Mouse (Mus musculus) CH12.LX (cell line): ENCODE results near the gene Prm2. TPM values are rescaled to one million over a fixed set of nuclear protein-coding genes. Genes with fewer than 3 reads are reported as not detected.

ENCODE experiments used
- DNase-seq: peaks from one replicate; pipeline ENCODE4 v3.0.0-alpha.2; 2013; ENCODE audit errors: extremely low read depth
- H3K27ac ChIP-seq: 2 replicates; pipeline ENCODE4 v1.5.1; 2012; ENCODE audit warnings: low read depth, mild to moderate bottlenecking, control low read depth, moderate library complexity; ENCODE audit not compliant: insufficient read depth
- H3K27me3 ChIP-seq: replicated peaks from 2 replicates; pipeline ENCODE3; 2012; ENCODE audit warnings: inconsistent platforms
- H3K36me3 ChIP-seq, 2 experiments: replicated peaks in 1 of 2; 2 replicates each; pipeline versions ENCODE3 to v1.6.1; 2012; ENCODE audit warnings: inconsistent platforms in 1 of 2, low read length in 1 of 2, mild to moderate bottlenecking in 1 of 2, mixed read lengths in 1 of 2, moderate library complexity in 1 of 2; ENCODE audit not compliant: control insufficient read depth in 1 of 2, insufficient read depth in 1 of 2
- H3K4me1 ChIP-seq, 2 experiments: 2 replicates each; pipeline ENCODE4 v1.6.1; 2012; ENCODE audit warnings: inconsistent platforms in 1 of 2, moderate library complexity in 1 of 2; ENCODE audit not compliant: insufficient read depth in 2 of 2, control insufficient read depth in 1 of 2
- H3K4me2 ChIP-seq: 2 replicates; pipeline ENCODE4 v1.6.1; 2012; ENCODE audit warnings: low read depth, mild to moderate bottlenecking, control low read depth; ENCODE audit not compliant: poor library complexity, insufficient read depth, severe bottlenecking
- H3K4me3 ChIP-seq, 3 experiments: fragments of 150-350 bp in 1 of 3; sonication (generic) in 1 of 3; replicated peaks in 1 of 3; 2 replicates each; pipeline versions ENCODE3 to v1.5.1; 2011 to 2012; ENCODE audit warnings: low read depth in 2 of 3, low read length in 2 of 3, mild to moderate bottlenecking in 2 of 3, moderate library complexity in 2 of 3, control low read depth in 1 of 3, improper control_type of control experiment in 1 of 3, inconsistent platforms in 1 of 3, mixed read lengths in 1 of 3; ENCODE audit not compliant: poor library complexity in 1 of 3
- H3K79me2 ChIP-seq: replicated peaks from 2 replicates; pipeline ENCODE4 v1.6.1; 2012; ENCODE audit warnings: mild to moderate bottlenecking, moderate library complexity; ENCODE audit not compliant: control insufficient read depth, poor library complexity, insufficient read depth, severe bottlenecking; ENCODE audit errors: extremely low read depth
- H3K9ac ChIP-seq: 2 replicates; pipeline ENCODE4 v1.6.1; 2012; ENCODE audit warnings: low read depth, mild to moderate bottlenecking, control low read depth, moderate library complexity; ENCODE audit not compliant: insufficient read depth
- H3K9me3 ChIP-seq: replicated peaks from 2 replicates; pipeline ENCODE3; 2012; ENCODE audit warnings: low read length, inconsistent platforms, mixed read lengths
- BHLHE40 ChIP-seq: IDR thresholded peaks from 2 replicates; pipeline ENCODE4 v1.6.1; 2011; ENCODE audit warnings: mild to moderate bottlenecking, low read depth, low read length, improper control_type of control experiment
- CHD1 ChIP-seq: IDR thresholded peaks from 2 replicates; pipeline ENCODE4 v1.6.1; 2012; ENCODE audit warnings: low read depth, low read length, improper control_type of control experiment, inconsistent platforms
- CTCF ChIP-seq, 2 experiments: IDR thresholded peaks in 1 of 2; conservative IDR thresholded peaks in 1 of 2; 2 replicates each; pipeline ENCODE4 v1.5.1; 2011 to 2012; ENCODE audit warnings: low read depth in 2 of 2, low read length in 2 of 2, improper control_type of control experiment in 1 of 2, inconsistent platforms in 1 of 2, mild to moderate bottlenecking in 1 of 2, moderate library complexity in 1 of 2
- E2F4 ChIP-seq: IDR thresholded peaks from 2 replicates; pipeline ENCODE4 v1.6.1; 2011; ENCODE audit warnings: low read depth, low read length, improper control_type of control experiment; ENCODE audit not compliant: insufficient replicate concordance
- ELF1 ChIP-seq: IDR thresholded peaks from 2 replicates; pipeline ENCODE4 v1.6.1; 2014; ENCODE audit warnings: low read depth, mild to moderate bottlenecking, inconsistent platforms, low read length, improper control_type of control experiment
- EP300 ChIP-seq: IDR thresholded peaks from 2 replicates; pipeline ENCODE4 v1.6.1; 2011; ENCODE audit warnings: low read length, improper control_type of control experiment
- ETS1 ChIP-seq: conservative IDR thresholded peaks from 2 replicates; pipeline ENCODE4 v1.6.1; 2012; ENCODE audit warnings: low read depth, mild to moderate bottlenecking, inconsistent platforms, low read length, improper control_type of control experiment, moderate library complexity
- GABPA ChIP-seq: IDR thresholded peaks from 2 replicates; pipeline ENCODE4 v1.6.1; 2012; ENCODE audit warnings: low read depth, low read length, improper control_type of control experiment, inconsistent platforms; ENCODE audit not compliant: insufficient replicate concordance
- IRF4 ChIP-seq: IDR thresholded peaks from 2 replicates; pipeline ENCODE4 v1.6.1; 2014; ENCODE audit warnings: low read depth, mild to moderate bottlenecking, inconsistent platforms, low read length, improper control_type of control experiment
- JUN ChIP-seq: IDR thresholded peaks from 2 replicates; pipeline ENCODE4 v1.6.1; 2011; ENCODE audit warnings: low read depth, mild to moderate bottlenecking, low read length, improper control_type of control experiment, moderate library complexity; ENCODE audit not compliant: insufficient read depth
- JUND ChIP-seq: conservative IDR thresholded peaks from 2 replicates; pipeline ENCODE4 v1.6.1; 2011; ENCODE audit warnings: low read depth, low read length, improper control_type of control experiment
- KAT2A ChIP-seq: IDR thresholded peaks from 2 replicates; pipeline ENCODE4 v1.6.1; 2012; ENCODE audit warnings: low read length, improper control_type of control experiment, inconsistent platforms; ENCODE audit not compliant: insufficient replicate concordance
- MAX ChIP-seq: IDR thresholded peaks from 2 replicates; pipeline ENCODE4 v1.6.1; 2011; ENCODE audit warnings: low read length, improper control_type of control experiment
- MXI1 ChIP-seq: IDR thresholded peaks from 2 replicates; pipeline ENCODE4 v1.6.1; 2011; ENCODE audit warnings: mild to moderate bottlenecking, low read depth, low read length, improper control_type of control experiment
- MYC ChIP-seq: IDR thresholded peaks from 2 replicates; pipeline ENCODE4 v1.6.1; 2011; ENCODE audit warnings: low read depth, mild to moderate bottlenecking, improper control_type of control experiment, low read length
- NELFE ChIP-seq: IDR thresholded peaks from 2 replicates; pipeline ENCODE4 v1.6.1; 2011; ENCODE audit warnings: low read depth, low read length, improper control_type of control experiment
- NRF1 ChIP-seq: IDR thresholded peaks from 2 replicates; pipeline ENCODE4 v1.6.1; 2014; ENCODE audit warnings: low read depth, mild to moderate bottlenecking, inconsistent platforms, low read length, improper control_type of control experiment, moderate library complexity
- PAX5 ChIP-seq: IDR thresholded peaks from 2 replicates; pipeline ENCODE4 v1.6.1; 2012; ENCODE audit warnings: low read length, inconsistent platforms, mixed read lengths
- POLR2A ChIP-seq: IDR thresholded peaks from 2 replicates; pipeline ENCODE4 v1.6.1; 2011; ENCODE audit warnings: low read depth, mild to moderate bottlenecking, improper control_type of control experiment, low read length
- POLR2AphosphoS2 ChIP-seq: IDR thresholded peaks from 2 replicates; pipeline ENCODE4 v1.6.1; 2011; ENCODE audit warnings: low read depth, low read length, improper control_type of control experiment
- RAD21 ChIP-seq: IDR thresholded peaks from 2 replicates; pipeline ENCODE4 v1.6.1; 2011; ENCODE audit warnings: low read depth, mild to moderate bottlenecking, low read length, improper control_type of control experiment, moderate library complexity
- RCOR1 ChIP-seq: conservative IDR thresholded peaks from 2 replicates; pipeline ENCODE4 v1.6.1; 2012; ENCODE audit warnings: low read depth, mild to moderate bottlenecking, inconsistent platforms, low read length, improper control_type of control experiment
- SIN3A ChIP-seq: IDR thresholded peaks from 2 replicates; pipeline ENCODE4 v1.6.1; 2012; ENCODE audit warnings: low read length, improper control_type of control experiment, inconsistent platforms
- SMC3 ChIP-seq: IDR thresholded peaks from 2 replicates; pipeline ENCODE4 v1.6.1; 2011; ENCODE audit warnings: low read depth, low read length, improper control_type of control experiment
- TBP ChIP-seq: conservative IDR thresholded peaks from 2 replicates; pipeline ENCODE4 v1.6.1; 2011; ENCODE audit warnings: low read depth, low read length, improper control_type of control experiment
- UBTF ChIP-seq: IDR thresholded peaks from 2 replicates; pipeline ENCODE4 v1.6.1; 2012; ENCODE audit warnings: low read depth, mild to moderate bottlenecking, inconsistent platforms, low read length, improper control_type of control experiment, moderate library complexity
- USF1 ChIP-seq: IDR thresholded peaks from 2 replicates; pipeline ENCODE4 v1.6.1; 2014; ENCODE audit warnings: low read depth, mild to moderate bottlenecking, inconsistent platforms, low read length, improper control_type of control experiment
- USF2 ChIP-seq: conservative IDR thresholded peaks from 2 replicates; pipeline ENCODE4 v1.6.1; 2011; ENCODE audit warnings: low read depth, low read length, improper control_type of control experiment
- ZC3H11A ChIP-seq: IDR thresholded peaks from 2 replicates; pipeline ENCODE4 v1.6.1; 2012; ENCODE audit warnings: low read depth, mild to moderate bottlenecking, inconsistent platforms, low read length, improper control_type of control experiment
- ZKSCAN1 ChIP-seq: IDR thresholded peaks from 2 replicates; pipeline ENCODE4 v1.6.1; 2012; ENCODE audit warnings: low read depth, inconsistent platforms, low read length, improper control_type of control experiment, borderline replicate concordance
- ZMIZ1 ChIP-seq: IDR thresholded peaks from 2 replicates; pipeline ENCODE4 v1.6.1; 2012; ENCODE audit warnings: low read depth, mild to moderate bottlenecking, inconsistent platforms, low read length, improper control_type of control experiment
- dilution Hi-C: fragments of 300-500 bp; cut with MboI; formaldehyde crosslinking; loops from 2 replicates; pipeline ENCODE4 v1.14.3; 2020; ENCODE audit warnings: low sequenced_read_pairs; ENCODE audit not compliant: extremely low pct_unique_long_range_greater_than_20kb, extremely low pct_ligation_motif_present
- in situ Hi-C: fragments of 300-500 bp; cut with MboI; formaldehyde crosslinking; loops from 3 replicates; pipeline ENCODE4 v1.14.3; 2019; ENCODE audit warnings: low sequenced_read_pairs, low pct_ligation_motif_present, low pct_unique_long_range_greater_than_20kb, mixed read lengths
- polyA plus RNA-seq: library from polyadenylated mRNA; unstranded; fragments of >175 nt; gene quantifications from 2 replicates; pipeline ENCODE4 v1.2.1, GENCODE M21; 2012; ENCODE audit warnings: low read depth; ENCODE audit not compliant: insufficient read length
- total RNA-seq, 2 experiments: library from RNA; depleted of rRNA; stranded (reverse); fragments of 300-350 nt in 1 of 2; fragments of >200 nt in 1 of 2; gene quantifications; 2 replicates each; pipeline ENCODE4 v1.2.3; 2012 to 2014

Gene Prm2
- total and polyA plus RNA-seq, 3 experiments: not detected

DNA sequence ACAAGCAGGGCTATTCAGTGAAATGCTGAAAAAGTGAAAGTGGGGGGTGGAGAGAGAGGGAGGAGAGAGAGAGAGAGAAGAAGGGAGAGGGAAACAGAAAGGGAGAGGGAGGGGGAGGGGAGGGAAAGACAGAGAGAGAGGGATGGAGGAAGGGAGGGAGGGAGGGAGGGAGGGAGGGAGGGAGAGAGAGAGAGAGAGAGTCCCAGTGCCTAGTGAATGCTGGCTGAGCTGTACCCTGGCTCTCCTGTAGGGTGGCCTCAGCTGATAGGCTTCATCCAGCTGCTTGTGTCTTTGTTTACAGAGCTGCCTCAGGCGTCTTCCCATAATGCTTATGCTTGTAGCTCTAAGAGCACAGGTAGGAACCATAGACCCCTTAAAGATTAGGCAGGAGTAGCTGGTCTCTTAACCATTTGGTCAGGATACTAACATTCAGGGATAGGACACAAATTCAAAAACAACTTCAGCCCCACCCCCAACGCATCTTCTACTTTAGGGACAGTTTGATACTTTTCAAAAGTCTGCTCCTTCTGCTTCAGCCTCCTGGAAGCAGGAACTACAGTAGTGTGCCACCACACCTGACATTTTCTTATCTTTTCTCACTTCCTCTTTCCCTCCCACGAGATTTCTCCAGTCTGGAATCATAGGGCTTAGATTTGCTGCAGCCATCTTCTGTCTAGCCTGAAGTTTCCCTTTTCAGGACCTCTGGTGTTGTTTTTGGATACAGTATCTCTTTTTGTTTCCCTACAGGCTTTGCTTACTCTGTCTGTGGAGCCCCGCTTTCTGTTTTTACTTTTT is 25.2 kb downstream of the Prm2 start (continued):
- TF ChIP-seq NELFE (no peak), NRF1 (no peak), USF1 (no peak), PAX5 (no peak), JUND (no peak), ZC3H11A (no peak), IRF4 (peak; percentile 69), MXI1 (no peak), EP300 (peak; percentile 81), ETS1 (peak; percentile 63), POLR2AphosphoS2 (no peak), ZKSCAN1 (no peak), SMC3 (no peak), ELF1 (no peak), ZMIZ1 (no peak), CHD1 (no peak), SIN3A (no peak), MYC (0 out of 2 replicates have a peak, but pooled peaks have one; percentile 52), KAT2A (no peak), BHLHE40 (peak; percentile 83), CTCF (conservative IDR thresholded peaks at IDR 0.05 in 1 of 2, IDR thresholded peaks at IDR 0.05 in 1 of 2; ENCODE audit: low read depth in 2 of 2, low read length in 2 of 2) (no peak), MAX (no peak), JUN (no peak), POLR2A (no peak)

DNA sequence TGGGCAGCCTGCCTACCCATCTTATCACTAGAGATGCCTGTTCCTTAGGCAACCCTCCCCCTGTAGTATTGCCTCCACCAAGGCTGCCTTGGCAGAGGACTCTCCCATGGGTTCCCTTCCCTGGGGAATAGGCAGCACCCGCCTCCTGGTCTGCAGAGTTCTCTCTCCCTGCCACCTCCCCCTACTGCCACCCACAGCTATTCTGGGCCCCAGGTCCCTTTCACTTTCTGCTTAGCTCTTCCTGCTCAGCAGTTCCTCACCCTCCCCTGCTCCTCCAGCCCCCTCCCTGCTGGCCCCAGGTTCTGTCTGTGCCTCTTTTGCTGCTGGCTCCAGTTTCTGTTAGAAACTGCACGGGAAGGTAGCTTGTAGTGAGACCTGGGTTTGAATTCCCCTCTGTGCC is 26.3 kb downstream of the Prm2 start:
- peaks cover 3% of the 10 kb centered on the region for H3K27me3 ChIP-seq
- in situ Hi-C loops: no loop called here
- DNase-seq: peak; percentile 74
- no peak overlapping the region for H3K9ac ChIP-seq
- H3K27ac ChIP-seq: no peak overlapping the region
- no peaks in the 10 kb centered on the region for H3K36me3 ChIP-seq
- dilution Hi-C loops: no loop called here
- H3K4me3 ChIP-seq: no peak overlapping the region
- H3K4me1 ChIP-seq: peaks cover 48 to 68% of the 10 kb centered on the region in 2 experiments
- no peaks in the 10 kb centered on the region for H3K9me3 ChIP-seq
- no peaks in the 10 kb centered on the region for H3K79me2 ChIP-seq
- H3K4me2 ChIP-seq: peak overlapping the region; percentile 29; the same call in 1 of the 2 replicates
- TF ChIP-seq E2F4: no peak
- no peak for TF ChIP-seq NRF1
- peak; percentile 71 for TF ChIP-seq ETS1
- 0 out of 2 replicates have a peak, but pooled peaks have one; percentile 30 for TF ChIP-seq KAT2A
- TF ChIP-seq PAX5: no peak
- TF ChIP-seq JUND: no peak
- TF ChIP-seq RCOR1: no peak
- TF ChIP-seq ZKSCAN1: no peak
- TF ChIP-seq JUN: no peak
- TF ChIP-seq EP300: peak; percentile 59; the same call in 1 of the 2 replicates
- peak; percentile 54 for TF ChIP-seq BHLHE40
- peak; percentile 62 for TF ChIP-seq SIN3A
- no peak for TF ChIP-seq USF2
- TF ChIP-seq SMC3: no peak
- no peak for TF ChIP-seq CHD1
- TF ChIP-seq CTCF (conservative IDR thresholded peaks at IDR 0.05 in 1 of 2, IDR thresholded peaks at IDR 0.05 in 1 of 2; ENCODE audit: low read depth in 2 of 2, low read length in 2 of 2): no peak
- peak; percentile 74 for TF ChIP-seq IRF4
- TF ChIP-seq MAX: no peak
- no peak for TF ChIP-seq USF1
- TF ChIP-seq MYC: no peak
- no peak for TF ChIP-seq ZC3H11A
- TF ChIP-seq NELFE: no peak
- TF ChIP-seq POLR2A: no peak
- TF ChIP-seq ELF1: peak; percentile 68
- no peak for TF ChIP-seq RAD21
- 0 out of 2 replicates have a peak, but pooled peaks have one; percentile 21 for TF ChIP-seq UBTF
- no peak for TF ChIP-seq GABPA
- TF ChIP-seq POLR2AphosphoS2: no peak
- no peak for TF ChIP-seq TBP
